ENCODE assay signal across 8 mouse cellular contexts in genomic region chr10:111009641-111010479, GRCm38 (mm10). TPM values are rescaled to one million over a fixed set of nuclear protein-coding genes. Genes with fewer than 3 reads are reported as not detected.
DNase-seq lines count a peak whose midpoint lies in the region; ATAC-seq and TF ChIP-seq lines count a peak whose summit lies in the region.

TSS of gene Zdhhc17 (minus strand) at chr10:111010140.

- H3K27me3 ChIP-seq in embryonic facial prominence, embryonic 12.5 days = no peaks in the 10 kb centered on the region
- H3K27me3 ChIP-seq in limb, embryonic 11.5 days (ENCODE audit: control insufficient read depth, insufficient read depth, low read length) = no peaks in the 10 kb centered on the region
- H3K27me3 ChIP-seq in midbrain, embryonic 13.5 days = no peaks in the 10 kb centered on the region
- no peaks in the 10 kb centered on the region for H3K27me3 ChIP-seq in small intestine, adult 2 months (ENCODE audit: control insufficient read depth, insufficient read depth, low read length)

- peak within 1 kb of the TSS; percentile 98 for H3K27ac ChIP-seq in embryonic facial prominence, embryonic 12.5 days
- peak within 1 kb of the TSS; percentile 96 for H3K27ac ChIP-seq in limb, embryonic 11.5 days (replicated peaks; ENCODE audit: low read depth, low read length)
- H3K27ac ChIP-seq in midbrain, embryonic 13.5 days = peak within 1 kb of the TSS; percentile 99
- peak within 1 kb of the TSS; percentile 91 for H3K27ac ChIP-seq in small intestine, adult 2 months (ENCODE audit: insufficient read depth, low read depth, low read length)

- H3K4me1 ChIP-seq in embryonic facial prominence, embryonic 12.5 days = peaks cover 11% of the 10 kb centered on the region; the same call in 1 of the 2 replicates
- no peaks in the 10 kb centered on the region for H3K4me1 ChIP-seq in limb, embryonic 11.5 days (ENCODE audit: control insufficient read depth, insufficient read depth, low read length)
- peaks cover 35% of the 10 kb centered on the region for H3K4me1 ChIP-seq in midbrain, embryonic 13.5 days (replicated peaks)
- peaks cover 6% of the 10 kb centered on the region; the same call in 1 of the 2 replicates for H3K4me1 ChIP-seq in small intestine, adult 2 months (ENCODE audit: control insufficient read depth, insufficient read depth, insufficient read length, low read length)

- peak within 1 kb of the TSS; percentile 87 for H3K4me2 ChIP-seq in embryonic facial prominence, embryonic 12.5 days (replicated peaks)
- peak within 1 kb of the TSS; percentile 87 for H3K4me2 ChIP-seq in limb, embryonic 11.5 days (ENCODE audit: low read depth, severe bottlenecking)
- H3K4me2 ChIP-seq in midbrain, embryonic 13.5 days (replicated peaks) = peak within 1 kb of the TSS; percentile 79

- peak within 1 kb of the TSS; percentile 96 for H3K9ac ChIP-seq in embryonic facial prominence, embryonic 12.5 days
- H3K9ac ChIP-seq in limb, embryonic 11.5 days (ENCODE audit: low read length) = peak within 1 kb of the TSS; percentile 99
- peak within 1 kb of the TSS; percentile 97 for H3K9ac ChIP-seq in midbrain, embryonic 13.5 days (replicated peaks)

- TF ChIP-seq POLR2A in small intestine, adult 2 months (IDR thresholded peaks at IDR 0.05; ENCODE audit: low read depth, low read length) = peak; percentile 90

- no peaks in the 10 kb centered on the region for H3K9me3 ChIP-seq in embryonic facial prominence, embryonic 12.5 days
- H3K9me3 ChIP-seq in limb, embryonic 11.5 days (ENCODE audit: control insufficient read depth, low read length) = no peaks in the 10 kb centered on the region
- 0 out of 2 replicates have a peak, but pooled peaks cover 2% of the 10 kb centered on the region for H3K9me3 ChIP-seq in midbrain, embryonic 13.5 days

- H3K4me3 ChIP-seq in embryonic facial prominence, embryonic 12.5 days = peak within 1 kb of the TSS; percentile 89
- H3K4me3 ChIP-seq in limb, embryonic 11.5 days (ENCODE audit: low read depth, low read length) = peak within 1 kb of the TSS; percentile 95
- peak within 1 kb of the TSS; percentile 88 for H3K4me3 ChIP-seq in midbrain, embryonic 13.5 days (replicated peaks)
- peak within 1 kb of the TSS; percentile 92 for H3K4me3 ChIP-seq in small intestine, adult 2 months (ENCODE audit: low read depth, low read length)

- peak; percentile 87 for ATAC-seq in embryonic facial prominence, embryonic 12.5 days (ENCODE audit: insufficient number of reproducible peaks, insufficient read depth, low FRiP score, low TSS enrichment)
- ATAC-seq in limb, embryonic 11.5 days (ENCODE audit: insufficient number of reproducible peaks, low FRiP score, low TSS enrichment, low read depth) = peak; percentile 89
- peak; percentile 94 for ATAC-seq in midbrain, embryonic 13.5 days

- under 1% methylated on average over 89 of the region's 112 CpGs for WGBS in embryonic facial prominence, embryonic 12.5 days
- under 1% methylated on average over 93 of the region's 112 CpGs for WGBS in limb, embryonic 11.5 days
- WGBS in midbrain, embryonic 13.5 days = under 1% methylated on average over 71 of the region's 112 CpGs
- WGBS in small intestine, adult 2 months = under 1% methylated on average over 111 of the region's 112 CpGs

- peak; percentile 91 for DNase-seq in 3134 (ENCODE audit: extremely low read depth, insufficient read length, low spot score)
- peak; percentile 89 to 93 for DNase-seq in adrenal gland, postnatal 36 days
- DNase-seq in heart, adult 11 months = peak; percentile 99
- peak; percentile 97 for DNase-seq in kidney, adult 18-20 months
- peak; percentile 90 for DNase-seq in limb, embryonic 11.5 days (ENCODE audit: low spot score)

- H3K36me3 ChIP-seq in embryonic facial prominence, embryonic 12.5 days = no peaks in the 10 kb centered on the region
- no peaks in the 10 kb centered on the region for H3K36me3 ChIP-seq in limb, embryonic 11.5 days (ENCODE audit: control insufficient read depth, insufficient read depth, low read length)
- H3K36me3 ChIP-seq in midbrain, embryonic 13.5 days = no peaks in the 10 kb centered on the region
- H3K36me3 ChIP-seq in small intestine, adult 2 months (ENCODE audit: control insufficient read depth, insufficient read depth, low read length) = no peaks in the 10 kb centered on the region

- no peak for TF ChIP-seq CTCF in small intestine, adult 2 months (IDR thresholded peaks at IDR 0.05; ENCODE audit: extremely low read depth, insufficient read length, insufficient replicate concordance, low read depth, low read length)

RNA-seq across cellular contexts. Expression of gene Zdhhc17, which starts in this region (rescaled TPM):
- 10 to 100 TPM; 34.6 to 40.1 TPM for total RNA-seq in adrenal gland, postnatal 36 days (2021)
- polyA plus RNA-seq in embryonic facial prominence, embryonic 12.5 days (2016; fragmentation: Nextera tagmentation; extraction: Ambion mirVana) = 35.2 and 38.4 TPM in 2 replicates
- 24.5 and 26.6 TPM in 2 replicates for polyA plus RNA-seq in limb, embryonic 11.5 days (2014; fragmentation: Nextera tagmentation; extraction: Ambion mirVana)
- polyA plus RNA-seq in midbrain, embryonic 13.5 days (2015; fragmentation: Nextera tagmentation; extraction: Ambion mirVana) = 56.4 and 58.7 TPM in 2 replicates
- polyA plus RNA-seq in small intestine, adult 2 months (2012; rRNA removed) = 2.4 and 4.7 TPM in 2 replicates

Comparison
In these comparisons a context has a peak if more than half of its experiments do, and no peak if none do; other contexts are left out.
1. Peak in every context shown above with its lines: DNase-seq, ATAC-seq, H3K4me3 ChIP-seq and H3K27ac ChIP-seq.